Mouse (Mus musculus) forebrain, postnatal 0 days (tissue): ENCODE data around the gene Taf6. TPM values are rescaled to one million over a fixed set of nuclear protein-coding genes. Genes with fewer than 3 reads are reported as not detected.

Experiments used
- ATAC-seq: fragments of 200-750 bp; cut with Nextera tagmentation; 2 replicates; pipeline ENCODE4 v1.8.0; 2017; ENCODE audit warnings: mild to moderate bottlenecking, moderate library complexity
- DNase-seq: peaks from one replicate; pipeline ENCODE4 v3.0.0-alpha.2; 2015
- H3K27ac ChIP-seq: fragments of 300-500 bp; sonication (generic); 2 replicates; pipeline ENCODE4 v1.5.1; 2014; ENCODE audit warnings: low read depth, mild to moderate bottlenecking, antibody characterized with exemption, low read length, moderate library complexity, mixed read lengths
- H3K27me3 ChIP-seq: fragments of 300-500 bp; sonication (generic); 2 replicates; pipeline ENCODE4 v1.6.1; 2014; ENCODE audit warnings: mild to moderate bottlenecking, low read length, mixed read lengths; ENCODE audit not compliant: insufficient read depth
- H3K36me3 ChIP-seq: fragments of 300-500 bp; sonication (generic); 2 replicates; pipeline ENCODE4 v1.6.1; 2014; ENCODE audit warnings: mild to moderate bottlenecking, moderate library complexity; ENCODE audit not compliant: insufficient read depth
- H3K4me1 ChIP-seq: fragments of 300-500 bp; sonication (generic); 2 replicates; pipeline ENCODE4 v1.6.1; 2014; ENCODE audit warnings: antibody characterized with exemption; ENCODE audit not compliant: insufficient read depth
- H3K4me2 ChIP-seq: fragments of 300-500 bp; sonication (generic); 2 replicates; pipeline ENCODE4 v1.6.1; 2014; ENCODE audit warnings: low read depth, mild to moderate bottlenecking, moderate library complexity
- H3K4me3 ChIP-seq: fragments of 300-500 bp; sonication (generic); 2 replicates; pipeline ENCODE4 v1.5.1; 2014; ENCODE audit warnings: low read depth, low read length, mixed read lengths
- H3K9ac ChIP-seq: fragments of 300-500 bp; sonication (generic); 2 replicates; pipeline ENCODE4 v1.6.1; 2014; ENCODE audit warnings: mild to moderate bottlenecking
- H3K9me3 ChIP-seq: fragments of 300-500 bp; sonication (generic); 2 replicates; pipeline ENCODE4 v1.6.1; 2016; ENCODE audit warnings: low read length
- CTCF ChIP-seq: sonication (generic); IDR thresholded peaks from 2 replicates; pipeline ENCODE4 v1.5.1; 2016; ENCODE audit warnings: antibody characterized with exemption, control low read depth, low read depth
- WGBS: fragments of 180-500 bp; shearing (Covaris S2); extraction: QIAGEN DNeasy Blood & Tissue Kit; methylation state at CpG from one replicate; pipeline ENCODE4 v1.1.7; 2014; 5-methylcytosine and 5-hydroxymethylcytosine counted together
- polyA plus RNA-seq: library from polyadenylated mRNA; unstranded; fragments of >200 nt; fragmentation: Nextera tagmentation; extraction: Ambion mirVana; gene quantifications from 2 replicates; pipeline ENCODE4 v1.2.1, GENCODE M21; 2015
- total RNA-seq: library from RNA; depleted of rRNA; stranded (reverse); fragments of >200 nt; gene quantifications from 2 replicates; pipeline ENCODE4 v1.2.3, GENCODE M21; 2014

Gene Taf6
- total and polyA plus RNA-seq, 2 experiments from 2014 or later: 47.6 to 49.8 TPM

GRCm38 (mm10) chr5:138202086-138202485 lies 14.8 kb upstream of the Taf6 start:
- no peaks in the 10 kb centered on the region for H3K4me1 ChIP-seq
- H3K27me3 ChIP-seq: no peaks in the 10 kb centered on the region
- WGBS: 80% methylated on average over 3 of the region's 3 CpGs
- TF ChIP-seq CTCF: no peak
- ATAC-seq (no peak), DNase-seq (no peak)
- H3K4me2 ChIP-seq: no peak overlapping the region
- H3K4me3 ChIP-seq: no peak overlapping the region
- H3K9ac ChIP-seq: no peak overlapping the region
- no peak overlapping the region for H3K27ac ChIP-seq
- no peaks in the 10 kb centered on the region for H3K9me3 ChIP-seq
- H3K36me3 ChIP-seq: no peaks in the 10 kb centered on the region

DNA sequence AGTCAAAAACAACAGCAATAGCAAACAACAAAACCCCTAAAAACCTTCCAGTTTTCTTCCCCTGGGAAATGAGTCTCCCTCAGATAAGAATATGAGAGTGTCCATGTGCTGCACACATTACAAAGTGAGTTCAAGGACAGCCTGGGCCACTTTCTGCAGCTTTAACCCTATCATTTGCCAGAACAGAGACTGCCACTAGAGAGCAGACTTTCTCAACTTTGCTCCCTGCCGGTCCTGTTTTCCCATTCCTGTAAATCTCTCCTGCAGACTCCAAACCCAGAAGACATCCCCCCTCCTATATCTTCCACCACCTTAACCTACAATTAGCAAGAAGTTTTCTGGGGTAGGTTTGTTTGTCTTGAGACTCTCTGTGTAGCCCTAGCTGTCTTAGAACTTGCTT lies 12.3 kb upstream of the Taf6 start:
- peak; percentile 37 for DNase-seq

DNA sequence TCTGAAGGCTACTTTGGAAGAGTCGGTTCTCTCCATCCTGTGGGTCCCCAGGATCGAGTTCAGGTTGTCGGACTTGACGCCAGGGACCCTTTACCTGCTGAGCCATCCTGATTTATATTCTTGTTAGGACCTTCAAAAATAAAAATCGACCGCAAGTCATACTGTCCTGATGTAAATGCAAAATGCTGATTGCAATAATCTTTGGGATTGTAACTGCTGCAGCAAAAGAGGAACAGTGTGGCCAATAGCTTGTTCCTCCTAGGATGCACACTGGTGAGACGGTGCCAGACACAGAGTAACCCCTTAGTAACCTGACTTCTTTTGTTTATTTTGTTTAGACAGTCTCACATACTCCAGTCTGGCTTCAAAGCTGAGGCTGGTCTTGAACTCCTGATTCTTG lies 8.2 kb upstream of the Taf6 start:
- Histone ChIP-seq H3K4me1 (0 out of 2 replicates have a peak, but pooled peaks cover 5% of the 10 kb centered on the region), H3K4me3 (peak overlapping the region; percentile 75), H3K9me3 (no peaks in the 10 kb centered on the region), H3K27me3 (no peaks in the 10 kb centered on the region), H3K36me3 (no peaks in the 10 kb centered on the region; the same call in none of the 2 replicates), H3K9ac (peak overlapping the region; percentile 93), H3K27ac (peak overlapping the region; percentile 88; the same call in 1 of the 2 replicates), H3K4me2 (peak overlapping the region; percentile 96)
- WGBS: 67% methylated on average over 7 of the region's 7 CpGs
- no peak for ATAC-seq
- DNase-seq: peak; percentile 9
- no peak for TF ChIP-seq CTCF

More for the DNA sequence above, 12.3 kb upstream of the Taf6 start:
- no peaks in the 10 kb centered on the region for H3K36me3 ChIP-seq
- no peak for ATAC-seq
- no peak overlapping the region for H3K4me2 ChIP-seq
- no peaks in the 10 kb centered on the region for H3K27me3 ChIP-seq
- H3K9ac ChIP-seq: no peak overlapping the region
- 0% methylated on average over 1 of the region's 1 CpGs for WGBS
- H3K9me3 ChIP-seq: no peaks in the 10 kb centered on the region
- peak; percentile 61 for TF ChIP-seq CTCF
- H3K4me3 ChIP-seq: no peak overlapping the region
- no peak overlapping the region for H3K27ac ChIP-seq
- no peaks in the 10 kb centered on the region for H3K4me1 ChIP-seq

DNA sequence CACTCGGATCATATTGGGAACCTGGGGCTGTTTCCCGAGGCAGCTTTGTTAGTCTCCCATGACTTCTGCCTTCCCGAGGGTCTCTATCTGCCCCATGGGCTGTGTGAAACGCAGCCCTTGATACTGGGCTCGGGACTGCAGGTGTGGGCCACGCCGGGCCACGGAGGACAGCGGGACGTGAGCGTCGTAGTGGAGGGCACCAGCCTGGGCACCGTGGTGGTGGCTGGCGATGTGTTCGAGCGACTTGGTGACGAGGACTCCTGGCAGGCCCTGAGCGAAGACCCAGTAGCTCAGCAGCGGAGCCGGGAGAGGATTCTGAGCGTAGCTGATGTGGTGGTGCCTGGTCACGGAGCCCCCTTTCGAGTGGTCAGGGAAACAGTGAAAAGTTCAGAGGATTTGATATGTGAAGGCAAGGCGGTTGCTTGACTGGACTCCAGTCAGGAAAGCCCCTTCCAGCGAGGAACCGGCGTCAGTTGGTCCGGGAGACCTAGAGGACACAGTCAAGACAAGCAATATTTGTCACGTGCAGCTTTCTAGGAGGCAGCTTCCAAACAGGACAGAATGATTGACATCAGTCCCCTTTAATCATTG lies 7.6 kb upstream of the Taf6 start:
- H3K27me3 ChIP-seq: no peaks in the 10 kb centered on the region
- peaks cover 5% of the 10 kb centered on the region for H3K36me3 ChIP-seq
- under 1% methylated on average over 29 of the region's 29 CpGs for WGBS
- no peak for TF ChIP-seq CTCF
- 0 out of 2 replicates have a peak, but pooled peaks cover 5% of the 10 kb centered on the region for H3K4me1 ChIP-seq
- peak overlapping the region; percentile 75 for H3K4me3 ChIP-seq
- H3K27ac ChIP-seq: peak overlapping the region; percentile 88
- ATAC-seq (peak; percentile 51), DNase-seq (peak; percentile 59)
- H3K9ac ChIP-seq: peak overlapping the region; percentile 93
- H3K4me2 ChIP-seq: peak overlapping the region; percentile 96
- H3K9me3 ChIP-seq: no peaks in the 10 kb centered on the region

GRCm38 (mm10) chr5:138193771-138194727 lies 6.8 kb upstream of the Taf6 start, which contains the start of gene Mblac1:
TSS of gene Mblac1 (plus strand) at chr5:138194314.
- DNase-seq: peak; percentile 90
- Histone ChIP-seq H3K4me3 (peak within 1 kb of the TSS; percentile 75), H3K27me3 (no peaks in the 10 kb centered on the region), H3K27ac (peak within 1 kb of the TSS; percentile 88), H3K9ac (peak within 1 kb of the TSS; percentile 93), H3K9me3 (no peaks in the 10 kb centered on the region), H3K36me3 (peaks cover 5% of the 10 kb centered on the region), H3K4me1 (0 out of 2 replicates have a peak, but pooled peaks cover 5% of the 10 kb centered on the region), H3K4me2 (peak within 1 kb of the TSS; percentile 96)
- TF ChIP-seq CTCF: no peak; the same call in 1 of the 2 replicates
- WGBS: 8% methylated on average over 53 of the region's 54 CpGs
- peak; percentile 84 for ATAC-seq

GRCm38 (mm10) chr5:138187661-138188306 lies 533 bp upstream of the Taf6 start:
- peaks cover 15% of the 10 kb centered on the region for H3K4me1 ChIP-seq
- peak overlapping the region; percentile 77 for H3K4me2 ChIP-seq
- WGBS: 2% methylated on average over 10 of the region's 10 CpGs
- peak; percentile 88 for DNase-seq
- H3K4me3 ChIP-seq: peak overlapping the region; percentile 73
- peak overlapping the region; percentile 73 for H3K27ac ChIP-seq
- H3K27me3 ChIP-seq: no peaks in the 10 kb centered on the region
- peak; percentile 94 for ATAC-seq
- no peaks in the 10 kb centered on the region for H3K9me3 ChIP-seq
- H3K36me3 ChIP-seq: peaks cover 18% of the 10 kb centered on the region
- no peak for TF ChIP-seq CTCF
- peak overlapping the region; percentile 70 for H3K9ac ChIP-seq
